Mouse (Mus musculus): Measurements from ENCODE around the gene Ppp1r18. TPM values are rescaled to one million over a fixed set of nuclear protein-coding genes. Genes with fewer than 3 reads are reported as not detected.

Gene Ppp1r18
- polyA plus RNA-seq, 1 experiment from 2014 or later, result 22.9 TPM

- H3K27me3 ChIP-seq (ENCODE audit: control insufficient read depth, insufficient read depth, low read length), result no peaks in the 10 kb centered on the region
- no peak overlapping the region for H3K27ac ChIP-seq (replicated peaks; ENCODE audit: low read depth, low read length)
- no peak overlapping the region for H3K9ac ChIP-seq (ENCODE audit: low read length)
- peaks cover 7% of the 10 kb centered on the region for H3K4me1 ChIP-seq (ENCODE audit: control insufficient read depth, insufficient read depth, low read length)
- 84% methylated on average over 2 of the region's 2 CpGs for WGBS
- DNase-seq (ENCODE audit: low spot score) (no peak), ATAC-seq (ENCODE audit: insufficient number of reproducible peaks, low FRiP score, low TSS enrichment, low read depth) (no peak)
- H3K4me2 ChIP-seq (ENCODE audit: low read depth, severe bottlenecking), result no peak overlapping the region
- no peak overlapping the region for H3K4me3 ChIP-seq (ENCODE audit: low read depth, low read length)
- H3K36me3 ChIP-seq (ENCODE audit: control insufficient read depth, insufficient read depth, low read length), result peaks cover 7% of the 10 kb centered on the region
- no peaks in the 10 kb centered on the region for H3K9me3 ChIP-seq (ENCODE audit: control insufficient read depth, low read length)
Measured at GRCm38 (mm10) chr17:35907609-35908008, 42.2 kb downstream of the Ppp1r18 start.

- Histone ChIP-seq H3K36me3 (ENCODE audit: control insufficient read depth, insufficient read depth, low read length) (peaks cover 2% of the 10 kb centered on the region; the same call in 1 of the 2 replicates), H3K9ac (ENCODE audit: low read length) (peak overlapping the region; percentile 85), H3K27me3 (ENCODE audit: control insufficient read depth, insufficient read depth, low read length) (no peaks in the 10 kb centered on the region), H3K4me3 (ENCODE audit: low read depth, low read length) (peak overlapping the region; percentile 71), H3K9me3 (ENCODE audit: control insufficient read depth, low read length) (no peaks in the 10 kb centered on the region), H3K27ac (replicated peaks; ENCODE audit: low read depth, low read length) (peak overlapping the region; percentile 56), H3K4me1 (ENCODE audit: control insufficient read depth, insufficient read depth, low read length) (peaks cover 7% of the 10 kb centered on the region), H3K4me2 (ENCODE audit: low read depth, severe bottlenecking) (peak overlapping the region; percentile 92)
- DNase-seq (ENCODE audit: low spot score) (peak; percentile 42), ATAC-seq (ENCODE audit: insufficient number of reproducible peaks, low FRiP score, low TSS enrichment, low read depth) (peak; percentile 34)
- WGBS, result 24% methylated on average over 20 of the region's 20 CpGs
Measured at GRCm38 (mm10) chr17:35909186-35909918, 44.0 kb downstream of the Ppp1r18 start.

GRCm38 (mm10) chr17:35909919-35910369 is 44.6 kb downstream of the Ppp1r18 start, which contains the start of gene Atat1:
Gene Atat1, minus strand, starts transcription at chr17:35910075.
- H3K4me3 ChIP-seq (ENCODE audit: low read depth, low read length), result peak within 1 kb of the TSS; percentile 71
- no peaks in the 10 kb centered on the region for H3K9me3 ChIP-seq (ENCODE audit: control insufficient read depth, low read length)
- peak within 1 kb of the TSS; percentile 92 for H3K4me2 ChIP-seq (ENCODE audit: low read depth, severe bottlenecking)
- H3K9ac ChIP-seq (ENCODE audit: low read length), result peak within 1 kb of the TSS; percentile 85
- DNase-seq (ENCODE audit: low spot score) (peak; percentile 98), ATAC-seq (ENCODE audit: insufficient number of reproducible peaks, low FRiP score, low TSS enrichment, low read depth) (peak; percentile 87)
- peaks cover 2% of the 10 kb centered on the region; the same call in 1 of the 2 replicates for H3K36me3 ChIP-seq (ENCODE audit: control insufficient read depth, insufficient read depth, low read length)
- peaks cover 7% of the 10 kb centered on the region for H3K4me1 ChIP-seq (ENCODE audit: control insufficient read depth, insufficient read depth, low read length)
- 5% methylated on average over 25 of the region's 25 CpGs for WGBS
- no peaks in the 10 kb centered on the region for H3K27me3 ChIP-seq (ENCODE audit: control insufficient read depth, insufficient read depth, low read length)
- peak within 1 kb of the TSS; percentile 56 for H3K27ac ChIP-seq (replicated peaks; ENCODE audit: low read depth, low read length)

- Histone ChIP-seq H3K9ac (ENCODE audit: low read length) (no peak overlapping the region), H3K4me2 (ENCODE audit: low read depth, severe bottlenecking) (peak overlapping the region; percentile 84; the same call in 1 of the 2 replicates), H3K27ac (replicated peaks; ENCODE audit: low read depth, low read length) (no peak overlapping the region), H3K9me3 (ENCODE audit: control insufficient read depth, low read length) (no peaks in the 10 kb centered on the region), H3K36me3 (ENCODE audit: control insufficient read depth, insufficient read depth, low read length) (no peaks in the 10 kb centered on the region), H3K4me1 (ENCODE audit: control insufficient read depth, insufficient read depth, low read length) (peaks cover 8% of the 10 kb centered on the region; the same call in 1 of the 2 replicates), H3K27me3 (ENCODE audit: control insufficient read depth, insufficient read depth, low read length) (no peaks in the 10 kb centered on the region), H3K4me3 (ENCODE audit: low read depth, low read length) (peak overlapping the region; percentile 78)
- WGBS, result 86% methylated on average over 6 of the region's 6 CpGs
- DNase-seq (ENCODE audit: low spot score) (no peak), ATAC-seq (ENCODE audit: insufficient number of reproducible peaks, low FRiP score, low TSS enrichment, low read depth) (no peak)
Measured at GRCm38 (mm10) chr17:35914975-35915374, 49.6 kb downstream of the Ppp1r18 start.

GRCm38 (mm10) chr17:35915538-35916296 is 50.3 kb downstream of the Ppp1r18 start:
- 2% methylated on average over 28 of the region's 28 CpGs for WGBS
- Histone ChIP-seq H3K4me3 (ENCODE audit: low read depth, low read length) (peak overlapping the region; percentile 78), H3K9ac (ENCODE audit: low read length) (peak overlapping the region; percentile 64), H3K36me3 (ENCODE audit: control insufficient read depth, insufficient read depth, low read length) (no peaks in the 10 kb centered on the region), H3K27ac (replicated peaks; ENCODE audit: low read depth, low read length) (peak overlapping the region; percentile 38; the same call in 1 of the 2 replicates), H3K4me2 (ENCODE audit: low read depth, severe bottlenecking) (peak overlapping the region; percentile 84), H3K4me1 (ENCODE audit: control insufficient read depth, insufficient read depth, low read length) (peaks cover 8% of the 10 kb centered on the region; the same call in 1 of the 2 replicates), H3K9me3 (ENCODE audit: control insufficient read depth, low read length) (no peaks in the 10 kb centered on the region), H3K27me3 (ENCODE audit: control insufficient read depth, insufficient read depth, low read length) (no peaks in the 10 kb centered on the region)
- DNase-seq (ENCODE audit: low spot score), result no peak
- ATAC-seq (ENCODE audit: insufficient number of reproducible peaks, low FRiP score, low TSS enrichment, low read depth), result no peak; the same call in 1 of the 2 replicates

GRCm38 (mm10) chr17:35916297-35917142 is 51.1 kb downstream of the Ppp1r18 start, which contains the start of the genes Mrps18b and Ppp1r10:
Gene Mrps18b, minus strand, starts transcription at chr17:35916389.
Gene Ppp1r10, plus strand, starts transcription at chr17:35916434.
- WGBS, result under 1% methylated on average over 82 of the region's 83 CpGs
- Histone ChIP-seq H3K27me3 (ENCODE audit: control insufficient read depth, insufficient read depth, low read length) (no peaks in the 10 kb centered on the region), H3K36me3 (ENCODE audit: control insufficient read depth, insufficient read depth, low read length) (no peaks in the 10 kb centered on the region), H3K4me1 (ENCODE audit: control insufficient read depth, insufficient read depth, low read length) (peaks cover 8% of the 10 kb centered on the region; the same call in 1 of the 2 replicates), H3K9me3 (ENCODE audit: control insufficient read depth, low read length) (no peaks in the 10 kb centered on the region), H3K27ac (replicated peaks; ENCODE audit: low read depth, low read length) (peak within 1 kb of the TSS; percentile 80), H3K9ac (ENCODE audit: low read length) (peak within 1 kb of the TSS; percentile 98), H3K4me2 (ENCODE audit: low read depth, severe bottlenecking) (peak within 1 kb of the TSS; percentile 84), H3K4me3 (ENCODE audit: low read depth, low read length) (peak within 1 kb of the TSS; percentile 78)
- ATAC-seq (ENCODE audit: insufficient number of reproducible peaks, low FRiP score, low TSS enrichment, low read depth) (peak; percentile 94), DNase-seq (ENCODE audit: low spot score) (peak; percentile 99)

- H3K4me3 ChIP-seq (ENCODE audit: low read depth, low read length), result peak overlapping the region; percentile 78
- H3K9me3 ChIP-seq (ENCODE audit: control insufficient read depth, low read length), result no peaks in the 10 kb centered on the region
- WGBS, result 0% methylated on average over 8 of the region's 8 CpGs
- H3K27me3 ChIP-seq (ENCODE audit: control insufficient read depth, insufficient read depth, low read length), result no peaks in the 10 kb centered on the region
- ATAC-seq (ENCODE audit: insufficient number of reproducible peaks, low FRiP score, low TSS enrichment, low read depth) (no peak), DNase-seq (ENCODE audit: low spot score) (peak; percentile 66)
- H3K36me3 ChIP-seq (ENCODE audit: control insufficient read depth, insufficient read depth, low read length), result no peaks in the 10 kb centered on the region
- peak overlapping the region; percentile 80 for H3K27ac ChIP-seq (replicated peaks; ENCODE audit: low read depth, low read length)
- H3K9ac ChIP-seq (ENCODE audit: low read length), result peak overlapping the region; percentile 98
- H3K4me1 ChIP-seq (ENCODE audit: control insufficient read depth, insufficient read depth, low read length), result peaks cover 8% of the 10 kb centered on the region; the same call in 1 of the 2 replicates
- H3K4me2 ChIP-seq (ENCODE audit: low read depth, severe bottlenecking), result peak overlapping the region; percentile 69
Measured at GRCm38 (mm10) chr17:35917143-35917462, 51.7 kb downstream of the Ppp1r18 start.
